Mouse (Mus musculus) layer of hippocampus, adult 2 months (tissue): ENCODE measurements around the gene Apon. TPM values are rescaled to one million over a fixed set of nuclear protein-coding genes. Genes with fewer than 3 reads are reported as not detected.

ENCODE experiments used
- DNase-seq, 2 experiments: peaks; one replicate each; pipeline ENCODE4 v3.0.0; 2022; ENCODE audit warnings: low spot score in 2 of 2
- H3K27ac ChIP-seq: fragments of 200-600 bp; 2 replicates; pipeline ENCODE4 v1.8.1; 2022
- H3K4me3 ChIP-seq: fragments of 200-600 bp; 2 replicates; pipeline ENCODE4 v1.8.1; 2022; ENCODE audit warnings: mild to moderate bottlenecking
- CTCF ChIP-seq: fragments of 200-600 bp; conservative IDR thresholded peaks from 2 replicates; pipeline ENCODE4 v1.8.1; 2022; ENCODE audit warnings: antibody characterized with exemption, mild to moderate bottlenecking, moderate library complexity
- total RNA-seq, 2 experiments: library from RNA; stranded (reverse); gene quantifications; 2 replicates each; pipeline ENCODE4 v1.2.3; 2021

Apon gene
- total RNA-seq, 2 experiments from 2014 or later = not detected

DNA sequence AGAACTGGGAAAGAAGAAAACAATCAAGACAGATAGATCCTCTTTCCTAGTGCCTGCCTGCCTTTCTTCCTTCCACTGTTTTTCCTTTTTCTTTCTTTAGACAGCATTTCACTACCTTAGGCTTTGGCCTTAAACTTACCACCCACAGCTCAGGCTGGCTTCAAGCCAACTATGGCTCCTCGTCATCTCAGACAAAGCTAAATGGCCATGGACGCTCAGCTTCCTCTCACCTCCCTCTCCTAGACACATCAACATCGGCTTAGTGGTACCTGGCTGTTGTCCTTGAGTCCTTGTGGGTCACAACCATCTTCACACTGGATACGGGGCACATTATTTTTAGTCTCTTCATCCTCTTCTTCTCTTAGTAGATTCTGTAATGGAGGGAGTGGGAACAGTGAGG, 43.3 kb downstream of the Apon start:
- Histone ChIP-seq H3K4me3 (no peak overlapping the region), H3K27ac (no peak overlapping the region)
- no peak for TF ChIP-seq CTCF
- DNase-seq = no peak

DNA sequence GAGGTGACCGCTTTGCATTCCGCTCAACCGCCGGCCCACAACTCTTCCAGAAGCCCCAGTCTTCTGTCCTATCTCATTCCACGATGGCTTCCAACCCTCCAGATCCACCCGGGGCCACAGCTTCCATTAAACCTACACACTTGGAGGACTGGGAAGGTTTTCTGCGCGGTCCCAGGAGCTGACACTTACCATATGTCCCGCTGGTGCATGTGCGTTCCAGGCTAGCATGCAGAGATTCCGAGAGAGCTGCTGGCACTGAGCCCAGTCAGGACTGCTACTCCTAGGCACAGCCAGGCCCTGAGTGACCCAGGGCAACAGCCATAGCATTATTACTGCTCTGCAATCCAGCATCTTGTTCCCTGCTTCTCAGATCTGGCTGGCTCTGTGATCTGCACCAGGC, 43.7 kb downstream of the Apon start:
- DNase-seq = no peak

DNA sequence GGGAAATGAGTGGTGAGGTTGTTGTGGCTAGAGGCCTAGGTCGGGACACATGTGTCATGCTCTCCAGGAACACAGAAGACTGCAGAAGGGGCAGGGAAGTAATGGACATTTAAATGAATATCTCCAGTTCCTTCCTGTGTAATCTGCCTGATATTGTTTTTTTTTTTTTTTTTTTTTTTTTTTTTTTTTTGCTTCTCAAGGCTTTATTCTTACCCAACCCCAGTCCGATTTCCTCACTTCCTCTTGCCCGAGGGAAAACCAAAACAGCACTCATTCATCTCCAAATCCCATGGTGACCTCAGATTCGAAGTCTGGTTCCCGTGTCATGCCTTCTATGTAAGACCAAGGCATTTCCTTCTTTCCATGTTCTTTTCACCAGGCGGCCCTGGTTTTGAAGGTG, 44.3 kb downstream of the Apon start:
- no peak for DNase-seq
- no peak for TF ChIP-seq CTCF
- Histone ChIP-seq H3K4me3 (no peak overlapping the region), H3K27ac (no peak overlapping the region)

More for the DNA sequence above, 43.7 kb downstream of the Apon start:
- no peak overlapping the region for H3K27ac ChIP-seq
- H3K4me3 ChIP-seq = no peak overlapping the region
- TF ChIP-seq CTCF = no peak

DNA sequence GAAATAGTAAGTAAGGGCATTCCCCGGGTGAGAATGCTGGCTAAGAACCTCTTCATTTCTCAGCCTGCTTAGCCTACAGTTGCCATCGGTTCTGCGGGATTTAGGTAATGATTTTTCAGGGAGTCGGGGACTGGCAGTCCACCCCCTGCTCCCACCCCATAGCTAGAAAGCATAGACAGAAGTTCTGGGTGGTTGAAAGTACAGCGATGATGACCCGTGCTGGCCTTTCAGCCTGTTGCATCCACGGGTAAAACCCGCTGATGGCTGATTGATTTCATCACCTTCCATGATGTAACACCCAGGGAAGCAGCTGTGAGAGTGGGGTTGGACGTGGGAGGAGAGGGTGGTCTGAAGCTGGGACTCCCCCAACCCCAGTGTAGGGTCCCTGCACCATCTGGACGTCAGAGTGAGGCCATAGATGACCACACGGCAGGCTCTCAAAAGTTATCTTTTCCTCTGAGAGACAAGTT, 44.8 kb downstream of the Apon start, which contains the start of gene Il23a:
Il23a (minus strand) TSS at position 51 of the 470 bp plus-strand sequence.
- no peak for DNase-seq
- no peak for TF ChIP-seq CTCF
- H3K27ac ChIP-seq = no peak within 1 kb of the TSS
- no peak within 1 kb of the TSS for H3K4me3 ChIP-seq

DNA sequence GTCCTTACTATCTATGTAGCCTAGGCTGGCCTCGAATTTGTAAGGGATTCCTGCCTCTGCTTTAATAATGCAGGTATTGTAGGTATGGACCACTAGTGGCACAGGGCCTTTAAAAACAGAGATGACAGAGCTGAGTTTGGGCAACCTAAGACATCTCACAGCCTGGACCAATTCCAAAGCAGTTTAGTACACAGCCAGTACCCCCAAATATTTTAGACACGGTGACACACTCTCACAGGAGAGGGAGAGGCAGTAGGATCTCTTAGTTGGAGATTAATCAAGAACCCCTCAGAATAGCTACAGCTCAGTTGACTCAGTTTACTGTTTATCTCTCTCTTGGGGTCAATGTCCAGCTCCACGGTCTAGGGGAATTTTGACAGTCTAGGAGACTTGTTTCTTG, 48.5 kb downstream of the Apon start:
- no peak for DNase-seq
- TF ChIP-seq CTCF = no peak
- peak overlapping the region; percentile 96 for H3K4me3 ChIP-seq
- peak overlapping the region; percentile 99 for H3K27ac ChIP-seq

DNA sequence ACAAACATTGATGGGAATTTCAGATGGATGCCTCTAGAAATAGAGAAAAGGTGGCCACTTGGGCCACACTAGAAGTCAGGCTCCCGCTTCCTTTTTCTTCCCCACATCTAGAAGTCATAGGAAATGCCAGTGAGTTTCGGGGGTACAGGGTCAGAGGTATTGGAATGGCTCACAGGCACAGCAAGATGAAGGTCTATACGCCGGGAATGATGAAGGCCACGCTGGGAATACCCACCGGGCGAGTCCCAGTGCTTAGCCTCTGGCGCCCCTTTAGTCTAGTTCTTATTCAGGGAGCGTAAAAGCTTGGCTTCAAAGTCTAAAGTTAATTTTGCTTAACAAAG, 48.9 kb downstream of the Apon start:
- no peak for TF ChIP-seq CTCF
- Histone ChIP-seq H3K27ac (peak overlapping the region; percentile 99), H3K4me3 (peak overlapping the region; percentile 96)
- no peak for DNase-seq

DNA sequence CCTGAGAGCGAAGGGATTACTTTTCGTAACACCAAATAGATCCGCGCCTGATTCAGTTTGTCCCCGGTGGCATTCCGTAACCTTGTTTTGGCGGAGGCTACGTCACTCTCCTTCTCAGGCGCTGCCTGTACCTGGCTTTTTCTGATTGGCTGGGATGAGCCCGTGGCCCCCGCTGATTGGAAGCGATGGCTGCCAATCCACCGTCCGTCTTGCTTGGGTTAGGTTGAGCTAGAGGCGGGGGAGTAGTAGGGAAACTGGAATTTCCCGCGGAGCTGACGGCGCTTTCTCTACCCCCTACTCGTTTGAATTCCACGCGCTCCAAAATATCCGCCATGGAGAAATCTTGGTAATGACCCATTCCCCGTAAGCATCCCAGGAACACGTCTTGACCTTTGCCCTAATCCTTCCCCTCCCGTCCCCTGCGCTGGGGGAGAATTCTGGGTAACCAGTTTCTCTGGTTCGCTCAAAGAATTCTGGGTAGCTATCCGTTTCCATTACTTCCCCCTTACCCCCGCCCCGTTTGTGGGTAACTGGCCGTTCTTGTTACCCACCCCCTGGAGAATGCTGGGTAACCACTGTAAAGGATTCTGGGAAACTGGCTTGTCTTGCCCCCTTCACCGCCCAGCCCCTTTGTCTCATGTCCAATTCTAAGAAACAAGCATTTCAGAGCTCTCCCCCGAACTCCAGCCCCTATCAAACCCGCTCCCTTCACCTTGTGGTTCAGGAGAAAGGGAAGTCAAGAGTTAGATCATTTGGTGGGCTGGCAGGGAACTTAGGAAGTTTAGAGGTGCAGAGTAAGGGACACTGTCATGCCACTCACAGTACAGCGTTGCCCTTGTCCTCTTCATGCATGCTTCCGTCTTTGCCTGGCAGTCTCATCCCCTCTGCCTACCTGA, 49.5 kb downstream of the Apon start, which contains the start of gene Pan2:
Pan2 (plus strand) TSS at position 210 of the 896 bp plus-strand sequence.
- peak within 1 kb of the TSS; percentile 96 for H3K4me3 ChIP-seq
- peak; percentile 99 to 100 for DNase-seq
- H3K27ac ChIP-seq = peak within 1 kb of the TSS; percentile 99
- TF ChIP-seq CTCF = no peak

Other genes with a start within 250 kb of the Apon start
- not detected for gene Hsd17b6, start 246.5 kb upstream of the Apon start, total RNA-seq
- 1 to 10 TPM; 7.7 to 8.0 TPM for gene Prim1, start 238.9 kb upstream of the Apon start, total RNA-seq
- 100 to 1,000 TPM; 333 to 336 TPM for gene Naca, start 218.5 kb upstream of the Apon start, total RNA-seq
- 100 to 1,000 TPM; 135 to 142 TPM for gene Ptges3, start 195.1 kb upstream of the Apon start, total RNA-seq
- gene Atp5b, start 170.8 kb upstream of the Apon start, total RNA-seq = 1,000 to 10,000 TPM; 1,635 to 1,673 TPM
- 10 to 100 TPM; 42.8 to 45.5 TPM for gene Baz2a, start 162.5 kb upstream of the Apon start, total RNA-seq
- gene Rbms2, start 73.8 kb upstream of the Apon start, total RNA-seq = 10 to 100 TPM; 12.7 to 12.8 TPM
- 10 to 100 TPM; 20.1 to 21.0 TPM for gene Gls2, start 59.6 kb upstream of the Apon start, total RNA-seq
- gene Spryd4, start 42.3 kb upstream of the Apon start, total RNA-seq = 10 to 100 TPM in 1 of 2 experiments, 1 to 10 TPM in 1; 9.5 to 10.4 TPM
- not detected for gene Mip, start 28.3 kb upstream of the Apon start, total RNA-seq
- gene Timeless, start 22.0 kb upstream of the Apon start, total RNA-seq = 1 to 10 TPM; 5.4 to 6.4 TPM
- gene Apof, start 14.6 kb downstream of the Apon start, total RNA-seq = not detected
- 10 to 100 TPM; 34.4 to 34.7 TPM for gene Stat2, start 16.5 kb downstream of the Apon start, total RNA-seq
- under 1 TPM in 1 of 2 experiments, not detected in 1; 0.27 TPM for gene Il23a, start 44.7 kb downstream of the Apon start, total RNA-seq
- gene Pan2, start 49.2 kb downstream of the Apon start, total RNA-seq = 10 to 100 TPM; 14.7 to 16.4 TPM
- gene Cnpy2, start 68.4 kb downstream of the Apon start, total RNA-seq = 10 to 100 TPM; 78.8 to 83.0 TPM
- 100 to 1,000 TPM; 226 to 235 TPM for gene Cs, start 83.6 kb downstream of the Apon start, total RNA-seq
- gene Coq10a, start 114.9 kb downstream of the Apon start, total RNA-seq = 10 to 100 TPM; 48.6 to 49.2 TPM
- 10 to 100 TPM; 50.6 to 51.6 TPM for gene Ankrd52, start 123.0 kb downstream of the Apon start, total RNA-seq
- gene Slc39a5, start 147.1 kb downstream of the Apon start, total RNA-seq = under 1 TPM in 1 of 2 experiments, not detected in 1; 0.29 TPM
- 10 to 100 TPM; 88.2 to 93.0 TPM for gene Nabp2, start 157.4 kb downstream of the Apon start, total RNA-seq
- 10 to 100 TPM; 69.5 to 71.8 TPM for gene Rnf41, start 157.6 kb downstream of the Apon start, total RNA-seq
- gene Smarcc2, start 205.2 kb downstream of the Apon start, total RNA-seq = 100 to 1,000 TPM; 246 to 255 TPM
- gene Myl6, start 240.0 kb downstream of the Apon start, total RNA-seq = 100 to 1,000 TPM; 519 to 544 TPM
- 10 to 100 TPM; 18.5 to 21.1 TPM for gene Myl6b, start 244.6 kb downstream of the Apon start, total RNA-seq